Mouse (Mus musculus) NIH3T3 (cell line): ENCODE measurements around the gene Coq8b.
A peak's percentile ranks its signal among the peaks of the same experiment; 100 is the strongest.

Experiments used
- DNase-seq: peaks from one replicate; pipeline ENCODE4 v3.0.0-alpha.2; 2012; ENCODE audit warnings: low read depth

The Coq8b gene

DNA sequence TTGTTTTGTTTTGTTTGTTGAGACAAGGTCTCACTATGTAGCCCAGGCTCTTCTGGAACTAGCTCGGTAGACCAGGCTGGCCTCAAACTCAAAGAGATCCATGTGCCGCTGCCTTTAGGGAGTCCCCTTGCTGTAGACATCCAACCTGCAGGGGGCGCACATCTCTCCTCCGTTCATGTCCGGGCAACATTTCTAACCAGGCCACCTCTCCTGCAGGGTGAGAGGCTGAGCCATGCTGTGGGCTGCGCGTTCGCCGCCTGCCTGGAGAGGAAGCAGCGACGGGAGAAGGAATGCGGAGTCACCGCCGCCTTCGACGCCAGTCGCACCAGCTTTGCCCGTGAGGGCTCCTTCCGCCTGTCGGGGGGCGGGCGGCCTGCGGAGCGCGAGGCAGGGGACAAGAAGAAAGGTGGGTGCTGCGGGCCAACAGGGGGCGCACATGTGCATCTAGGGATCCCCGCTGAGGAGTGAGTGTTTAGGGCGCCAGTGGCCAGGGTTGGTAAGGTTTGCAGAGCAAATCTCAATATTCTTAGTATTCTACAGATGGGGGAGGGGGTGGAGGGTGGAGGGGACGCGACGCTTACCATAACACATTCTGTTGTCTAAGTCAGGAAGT lies 41.0 kb downstream of the Coq8b start:
- peak; percentile 62 for DNase-seq

DNA sequence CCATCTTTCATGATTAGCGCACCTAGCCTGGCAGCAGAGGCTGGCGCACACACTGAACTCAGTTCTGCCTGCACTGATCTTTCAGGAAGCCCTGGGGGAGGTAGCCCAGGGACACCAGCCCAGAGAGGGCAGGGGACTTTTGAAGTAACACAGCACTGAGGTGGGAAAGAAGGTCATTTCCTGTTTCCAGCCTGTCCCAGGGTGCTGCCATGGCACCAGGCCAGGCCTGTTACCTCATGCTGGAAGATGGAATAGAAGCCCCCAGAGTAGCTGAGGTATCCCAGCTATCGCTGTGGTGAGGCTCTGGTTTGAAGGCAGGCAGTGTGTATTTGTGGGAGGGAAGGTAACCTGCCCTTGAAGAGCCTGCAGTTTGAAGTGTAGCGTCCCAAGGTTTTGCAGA lies 42.1 kb downstream of the Coq8b start:
- no peak for DNase-seq

DNA sequence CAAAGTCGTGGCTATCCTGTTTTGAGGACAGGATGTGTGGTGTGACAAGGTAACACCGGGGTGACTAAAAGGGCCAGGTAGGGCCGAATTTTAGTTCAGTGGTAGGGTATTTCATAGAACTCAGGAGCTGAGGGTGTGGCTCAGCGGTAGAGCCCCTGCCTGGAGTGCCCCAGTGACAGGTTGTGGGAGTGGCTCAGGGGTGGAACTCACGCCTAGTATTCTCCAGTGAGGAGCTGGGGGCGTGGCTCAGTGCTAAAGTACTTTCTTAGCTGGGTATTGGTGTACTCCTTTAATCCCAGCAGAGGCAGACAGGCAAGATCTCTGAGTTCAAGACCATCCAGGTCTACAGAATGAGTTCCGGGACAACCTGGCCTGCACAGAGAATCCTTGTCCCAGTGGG lies 43.2 kb downstream of the Coq8b start:
- DNase-seq = no peak

DNA sequence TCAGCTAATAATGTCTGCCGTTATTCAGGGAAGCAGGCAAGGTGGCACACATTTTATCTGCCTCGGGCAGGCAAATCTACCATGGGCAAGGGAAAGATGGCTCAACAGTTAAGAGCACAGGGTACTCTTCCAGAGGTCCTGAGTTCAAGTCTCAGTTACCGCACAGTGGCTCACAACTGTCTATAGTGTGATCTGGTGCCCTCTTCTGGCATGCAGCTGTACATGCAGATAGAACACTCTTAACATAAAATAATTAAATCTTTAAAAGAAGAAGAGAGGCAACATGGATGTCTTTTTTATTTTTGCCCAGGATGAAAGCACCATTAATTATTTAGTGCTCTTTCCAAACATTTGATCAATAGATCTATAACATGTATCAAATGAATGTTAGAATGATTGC lies 44.4 kb downstream of the Coq8b start:
- peak; percentile 65 for DNase-seq

DNA sequence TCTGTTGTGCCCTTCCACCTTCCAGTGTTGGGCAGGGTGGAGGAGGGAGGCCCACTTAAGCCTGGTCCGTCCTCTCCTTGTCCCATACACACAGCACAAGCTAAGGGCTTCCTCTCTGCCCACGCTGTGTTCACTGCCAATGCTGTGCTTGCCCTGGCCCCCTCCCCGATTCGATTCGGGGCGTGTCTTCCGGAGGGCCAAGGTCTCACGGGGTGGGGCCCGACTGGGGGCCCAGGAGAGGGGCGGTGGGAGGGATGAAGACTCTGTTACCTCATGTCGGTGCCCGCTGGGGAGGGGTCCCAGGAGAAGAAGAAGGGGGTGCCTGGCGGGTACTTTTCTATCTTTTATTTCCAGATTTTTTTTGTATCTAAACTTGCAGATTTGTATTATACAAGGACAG lies 48.9 kb downstream of the Coq8b start:
- DNase-seq = no peak

DNA sequence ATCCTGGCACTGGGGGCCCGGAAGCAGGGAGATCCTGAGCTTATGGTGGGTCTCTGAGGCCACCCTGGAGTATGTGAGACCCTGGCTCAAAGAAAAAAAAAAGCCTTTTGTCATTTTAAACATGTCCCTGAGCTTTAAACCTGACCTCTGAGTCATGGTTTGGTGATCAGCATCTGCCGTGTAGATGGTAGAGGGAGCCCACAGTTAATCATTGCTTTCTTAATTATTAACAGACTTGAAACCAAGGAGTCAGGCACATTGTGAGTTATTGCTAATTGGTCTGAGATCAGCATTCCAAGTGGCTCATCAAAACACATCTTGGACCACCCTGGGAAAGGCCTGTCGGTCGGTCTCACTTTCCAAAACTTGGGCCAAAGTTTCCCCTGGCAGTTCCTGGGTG lies 49.4 kb downstream of the Coq8b start:
- DNase-seq = no peak

DNA sequence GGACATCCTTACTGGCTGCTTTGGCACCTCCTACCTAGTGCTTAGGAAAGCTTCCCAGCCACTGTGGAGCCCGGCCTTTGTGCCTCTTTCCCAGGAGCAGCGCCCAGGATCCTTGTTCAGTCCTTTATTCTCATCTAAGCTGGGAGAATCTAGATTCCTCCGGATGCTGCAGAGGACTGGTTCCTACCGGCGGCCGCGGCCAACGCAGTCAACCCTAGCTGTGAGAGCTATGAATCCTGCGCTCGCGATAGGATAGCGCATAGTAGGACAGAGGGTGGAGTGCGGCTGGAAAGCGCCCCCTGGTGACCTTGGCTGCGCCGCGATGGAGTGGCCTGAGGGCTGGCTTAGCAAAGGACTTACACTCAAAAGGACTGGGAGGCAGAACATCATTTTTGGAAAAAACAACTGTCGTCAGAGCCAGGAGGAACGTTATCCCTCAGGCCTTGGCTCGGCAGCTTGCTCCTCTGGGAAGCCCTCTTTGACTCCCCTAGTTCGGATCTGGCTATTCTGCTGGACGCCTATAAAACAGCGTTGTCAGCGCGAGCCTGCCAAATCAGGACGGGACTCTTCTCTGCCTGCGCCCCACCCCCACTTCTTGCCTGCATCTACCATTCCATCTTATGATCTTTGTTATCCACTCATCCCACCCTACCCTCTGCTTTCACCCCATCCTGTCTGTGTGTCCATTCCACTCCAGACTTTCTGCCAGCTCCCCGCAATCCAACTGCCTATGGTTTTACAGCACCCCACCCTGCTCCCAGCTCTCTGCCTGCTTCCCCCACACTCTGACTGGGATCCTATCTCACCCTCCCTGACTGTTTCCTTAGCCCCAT lies 52.3 kb downstream of the Coq8b start:
- no peak for DNase-seq

DNA sequence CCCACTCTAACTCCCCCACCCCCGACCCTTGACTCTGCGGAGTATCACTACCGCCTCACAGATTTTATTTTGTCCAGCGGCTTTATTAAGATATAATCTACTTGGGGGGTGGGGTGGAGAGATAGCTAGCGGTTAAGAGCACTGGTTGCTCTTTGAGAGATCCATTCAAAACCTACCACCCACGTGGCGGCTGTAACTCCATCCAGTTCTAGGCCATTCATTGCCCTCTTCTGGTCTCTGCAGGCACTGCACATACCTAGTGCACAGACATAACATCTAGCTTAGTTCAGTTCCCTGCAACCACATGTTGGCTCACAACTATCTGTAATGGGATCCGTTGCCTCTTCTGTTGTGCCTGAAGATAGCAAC lies 52.9 kb downstream of the Coq8b start:
- peak; percentile 72 for DNase-seq

DNA sequence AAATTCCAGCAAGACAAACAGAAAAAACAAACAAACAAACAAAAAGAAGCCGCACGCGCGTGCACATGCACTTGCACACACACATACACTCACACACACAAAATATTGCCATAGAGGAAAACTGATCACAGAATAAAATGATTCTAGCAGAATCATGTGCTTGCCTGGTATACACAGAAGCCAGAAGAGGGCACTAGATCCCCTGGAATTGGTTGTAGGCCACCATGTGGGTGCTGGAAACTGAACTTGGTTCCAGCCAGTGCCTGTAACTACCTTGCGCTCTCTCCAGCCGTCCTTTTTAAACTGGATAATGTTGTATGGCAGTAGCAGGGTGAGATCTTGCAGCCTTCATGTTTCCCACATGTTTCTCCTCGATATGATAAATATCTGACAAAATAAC lies 55.9 kb downstream of the Coq8b start:
- DNase-seq = no peak

DNA sequence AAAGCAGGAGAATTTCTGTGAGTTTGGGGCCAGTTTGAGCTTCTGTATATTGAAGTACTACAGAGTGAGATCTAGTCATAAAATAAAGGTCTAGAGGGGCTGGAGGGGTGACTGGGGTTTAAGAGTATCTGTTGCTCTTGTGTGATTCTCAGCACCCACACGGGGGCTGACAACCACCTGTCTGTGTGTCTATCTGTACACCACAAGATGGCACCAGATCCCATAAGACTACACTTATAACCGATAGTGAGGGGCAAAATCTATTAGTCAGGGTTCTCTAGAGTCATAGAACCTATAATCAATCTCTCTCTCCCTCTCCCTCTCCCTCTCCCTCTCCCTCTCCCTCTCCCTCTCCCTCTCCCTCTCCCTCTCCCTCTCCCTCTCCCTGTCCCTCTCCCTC lies 57.7 kb downstream of the Coq8b start:
- DNase-seq = no peak

DNA sequence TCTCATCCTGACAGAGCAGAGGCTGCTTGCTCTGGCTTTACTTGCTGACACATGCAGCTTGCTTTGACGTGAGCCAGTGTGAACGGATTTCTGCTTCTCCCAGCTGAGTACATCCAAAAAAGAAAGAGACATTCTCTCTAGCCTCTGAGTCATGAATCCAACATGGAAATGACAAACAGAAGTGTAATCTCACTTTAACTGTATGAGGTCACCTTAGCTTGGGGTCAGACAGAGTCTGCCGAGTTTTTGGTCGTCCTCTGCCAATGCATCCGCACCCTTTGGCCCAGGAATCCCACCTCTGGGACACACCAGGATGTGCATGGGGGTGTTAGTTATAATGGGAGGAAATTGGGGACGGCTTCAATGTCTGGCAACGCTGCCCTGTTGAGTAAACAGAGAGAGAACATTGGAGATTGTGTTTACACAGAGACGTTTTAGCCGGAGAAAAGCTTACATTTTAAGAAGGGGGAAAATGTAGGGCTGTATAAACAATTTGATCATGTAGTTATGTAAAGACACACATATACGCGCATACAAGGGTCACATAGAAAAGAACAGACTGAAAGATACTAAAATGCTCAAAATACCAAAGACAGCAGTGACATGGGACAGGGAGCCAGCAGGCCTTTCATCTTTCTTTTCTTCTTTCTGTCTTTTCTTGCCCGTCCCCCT lies 59.1 kb downstream of the Coq8b start:
- DNase-seq = peak; percentile 71

DNA sequence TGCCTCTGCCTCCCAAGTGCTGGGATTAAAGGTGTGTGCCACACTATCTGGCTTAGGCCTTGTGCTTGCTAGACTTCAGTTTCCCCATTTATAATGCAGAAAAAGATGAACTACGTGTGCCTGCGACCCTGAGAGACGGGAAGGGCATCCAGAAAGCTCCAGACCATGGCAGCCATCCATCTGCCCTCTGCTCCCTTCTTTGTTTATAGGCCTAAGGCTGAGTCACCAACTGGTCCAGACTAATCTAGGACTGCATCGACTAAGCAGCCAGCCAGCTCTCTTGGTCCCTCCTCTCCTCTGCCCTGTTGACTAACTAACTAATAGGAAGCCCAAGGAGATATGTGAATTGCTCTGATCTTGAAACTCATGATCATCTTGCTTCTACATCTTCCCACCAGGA lies 63.1 kb downstream of the Coq8b start:
- DNase-seq = peak; percentile 76

DNA sequence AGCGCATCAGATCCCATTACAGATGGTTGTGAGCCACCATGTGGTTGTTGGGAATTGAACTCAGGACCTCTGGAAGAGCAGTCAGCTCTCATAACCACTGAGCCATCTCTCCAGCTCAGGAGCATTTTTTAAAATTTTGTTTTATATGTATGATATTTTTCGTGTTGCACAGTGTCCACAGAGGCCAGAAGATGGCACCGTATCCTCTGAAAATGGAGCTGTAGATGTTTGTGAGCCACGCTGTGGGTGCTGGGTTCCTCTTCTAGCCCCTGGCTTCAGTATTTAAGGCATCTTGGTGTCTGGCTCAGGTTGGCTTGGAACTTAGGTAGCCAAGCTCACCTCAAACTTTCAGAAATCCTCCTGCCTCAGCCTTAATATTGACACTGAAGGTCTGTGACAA lies 63.7 kb downstream of the Coq8b start:
- DNase-seq = no peak

DNA sequence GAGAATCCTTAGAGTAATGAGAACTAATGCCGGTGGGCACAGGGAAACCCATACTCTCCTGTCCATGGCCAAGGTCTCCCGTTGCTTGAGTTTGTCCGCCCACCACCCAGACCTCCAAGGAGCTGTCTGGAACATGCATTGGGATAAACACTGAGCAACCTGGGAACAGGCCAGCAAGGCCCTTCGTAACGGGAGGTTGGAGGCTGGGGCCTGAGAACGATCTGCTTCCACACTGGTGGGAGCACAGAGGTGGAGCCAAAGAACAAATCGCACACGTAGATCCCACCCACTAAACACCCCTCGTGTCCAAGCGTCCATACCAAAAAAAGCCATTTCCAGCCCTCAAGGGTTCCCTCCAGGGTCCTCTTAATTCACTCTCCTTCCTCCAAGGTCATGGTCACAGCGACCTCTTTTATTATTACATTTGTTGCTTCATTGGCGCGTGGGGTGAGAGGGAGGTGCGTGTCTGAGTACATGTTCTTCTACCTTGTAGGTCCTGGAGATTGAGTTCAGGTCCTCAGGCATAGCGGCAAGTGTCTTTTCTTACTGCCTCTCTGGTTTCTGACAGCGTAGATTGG lies 65.3 kb downstream of the Coq8b start:
- DNase-seq = no peak

DNA sequence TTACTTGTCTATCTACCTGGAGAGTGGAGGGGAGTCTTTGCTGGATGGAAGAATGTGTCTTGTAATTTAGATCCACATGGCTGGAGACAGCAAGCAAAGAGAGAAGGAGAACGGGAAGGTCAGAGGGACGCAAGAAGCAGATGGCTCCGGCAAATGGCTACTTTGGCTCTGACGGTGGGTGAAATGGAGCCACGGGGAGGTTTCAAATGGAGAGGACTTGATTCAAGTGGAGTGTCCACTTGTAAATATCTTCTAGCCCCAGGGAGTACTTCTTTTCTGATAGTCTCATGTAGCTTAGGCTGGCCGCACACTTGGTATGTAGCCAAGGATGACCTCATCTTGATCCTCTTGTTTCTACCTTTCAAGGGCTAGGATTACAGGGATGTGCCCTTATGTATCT lies 66.0 kb downstream of the Coq8b start:
- DNase-seq = no peak

DNA sequence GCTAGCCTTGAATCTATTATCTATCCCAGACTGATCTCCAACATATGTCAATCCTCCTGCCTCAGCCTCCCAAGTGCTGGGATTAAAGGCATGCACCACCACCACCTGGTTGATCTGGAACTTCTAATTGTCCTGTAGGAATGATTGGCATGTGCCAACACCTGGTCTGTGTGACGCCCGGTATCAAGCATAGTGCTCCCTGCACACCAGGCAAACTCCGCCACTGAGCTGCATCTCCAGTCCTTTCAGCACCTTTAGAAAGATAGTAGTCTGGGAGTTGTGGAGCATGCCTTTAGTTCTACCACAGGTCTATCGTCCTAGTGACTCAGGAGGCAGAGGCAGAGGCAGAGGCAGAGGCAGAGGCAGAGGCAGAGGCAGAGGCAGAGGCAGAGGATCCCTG lies 67.5 kb downstream of the Coq8b start:
- DNase-seq = no peak

DNA sequence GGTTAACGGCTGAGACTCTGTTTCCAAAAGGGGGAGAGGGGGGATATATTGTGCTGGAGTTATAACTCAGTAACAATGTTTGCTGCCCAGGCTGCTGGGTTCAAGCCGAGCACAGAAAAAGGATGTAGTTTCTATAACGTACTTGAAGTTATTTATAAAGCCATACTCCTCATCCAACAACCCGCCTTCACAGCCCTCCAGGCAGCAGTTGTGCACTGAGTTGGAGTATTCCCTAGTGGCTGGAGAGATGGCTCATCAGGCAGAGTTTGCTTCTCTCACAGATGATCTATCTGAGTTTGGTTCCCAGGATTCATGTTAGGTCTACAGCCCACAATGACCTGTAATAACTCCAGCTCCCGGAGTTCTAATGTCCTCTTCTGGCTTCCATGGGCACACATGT lies 68.0 kb downstream of the Coq8b start:
- DNase-seq = no peak

DNA sequence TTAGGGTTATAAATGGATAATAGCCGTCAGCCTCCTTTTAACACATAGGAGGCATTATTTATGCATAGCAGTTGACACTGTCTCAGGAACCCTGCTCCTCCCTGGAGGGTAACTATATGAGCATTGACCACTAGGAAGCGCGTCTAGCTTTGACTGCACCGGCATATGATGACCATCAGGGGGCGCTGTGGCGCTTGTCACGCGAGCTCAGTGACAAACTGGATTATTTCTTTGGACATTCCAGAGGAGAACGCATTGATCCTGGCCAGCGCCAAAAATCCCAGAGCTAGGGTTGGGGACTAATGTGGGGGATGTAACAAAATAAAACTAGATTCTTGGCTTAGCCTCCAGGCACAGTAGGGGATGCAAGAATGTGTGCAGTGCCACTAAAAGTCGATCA lies 69.3 kb downstream of the Coq8b start:
- DNase-seq = peak; percentile 30

DNA sequence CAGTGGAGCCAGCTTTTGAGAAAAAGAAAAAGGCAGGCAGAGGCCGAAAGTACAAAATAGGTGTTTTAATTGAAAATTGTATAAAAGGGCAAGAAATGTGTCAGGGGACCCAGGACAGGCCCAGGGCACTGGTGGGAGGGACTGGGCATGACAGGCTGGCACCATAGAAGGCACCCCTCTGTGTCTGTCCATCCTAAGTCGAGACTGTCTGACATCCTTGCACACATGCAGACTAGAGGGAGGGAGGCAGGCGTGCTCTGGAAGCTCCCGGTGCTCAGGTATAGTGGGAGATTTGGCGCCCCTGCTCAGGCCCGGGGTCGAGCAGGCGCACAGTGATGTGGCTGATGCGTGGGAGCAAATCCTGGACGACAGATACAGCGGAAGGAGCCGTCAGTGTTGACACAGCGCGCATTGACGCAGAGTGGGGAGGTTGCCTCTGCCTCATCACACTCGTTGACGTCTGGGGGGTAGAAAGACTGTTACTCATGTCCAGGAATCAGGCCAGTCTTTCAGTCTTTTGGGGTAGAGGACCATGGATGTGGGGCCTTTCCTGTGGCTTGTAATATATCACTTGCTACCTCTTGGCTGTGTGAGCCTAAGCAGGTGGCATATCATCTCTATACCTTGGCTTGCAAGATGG lies 72.4 kb downstream of the Coq8b start:
- DNase-seq = no peak

DNA sequence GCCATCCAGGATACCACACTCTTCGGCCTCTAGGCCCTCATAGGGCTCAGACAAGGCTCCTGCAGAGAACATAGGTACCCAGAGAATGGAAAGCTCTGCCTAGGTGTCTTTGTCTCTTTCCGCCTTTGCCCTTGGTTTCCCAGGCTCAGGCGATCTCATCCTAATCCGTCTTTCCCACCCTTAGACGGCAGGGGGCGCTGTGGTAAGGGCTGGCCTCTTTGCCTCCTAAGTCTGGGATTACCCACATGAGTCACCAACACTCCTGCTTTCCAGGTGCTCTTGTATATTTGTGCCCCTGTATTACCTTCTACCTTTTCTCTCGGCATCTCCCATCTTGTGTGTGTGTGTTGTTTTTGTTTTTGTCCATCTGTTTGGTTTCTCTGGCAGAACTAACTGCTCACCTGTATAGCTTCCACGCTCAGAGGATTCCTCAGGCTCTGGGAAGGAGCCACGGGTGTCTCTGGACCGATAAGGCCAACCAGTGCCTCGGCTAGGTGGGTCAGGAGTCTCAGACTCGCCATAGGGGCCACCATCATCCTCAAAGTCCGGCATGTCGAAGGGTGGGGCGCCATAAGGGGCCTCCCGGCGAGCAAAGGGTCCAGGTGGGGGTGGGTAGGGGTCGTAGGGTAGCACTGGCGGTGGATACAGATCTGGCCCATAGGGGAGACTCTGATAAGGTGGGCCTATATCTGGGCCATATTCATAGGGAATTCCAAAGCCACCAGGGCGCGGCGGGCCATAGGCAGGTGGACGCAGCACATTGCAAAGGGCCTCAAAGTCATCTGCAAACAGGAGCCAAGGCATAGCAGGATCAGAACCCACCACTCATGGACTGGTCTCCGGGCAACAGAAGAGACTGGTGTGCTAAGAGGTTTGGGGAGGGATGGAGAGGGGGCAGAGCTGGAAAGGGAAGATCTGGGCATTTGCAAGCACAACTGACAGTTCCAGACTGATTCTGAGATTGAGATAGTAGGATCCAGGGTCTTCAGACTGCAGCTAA lies 73.6 kb downstream of the Coq8b start:
- DNase-seq = peak; percentile 44

DNA sequence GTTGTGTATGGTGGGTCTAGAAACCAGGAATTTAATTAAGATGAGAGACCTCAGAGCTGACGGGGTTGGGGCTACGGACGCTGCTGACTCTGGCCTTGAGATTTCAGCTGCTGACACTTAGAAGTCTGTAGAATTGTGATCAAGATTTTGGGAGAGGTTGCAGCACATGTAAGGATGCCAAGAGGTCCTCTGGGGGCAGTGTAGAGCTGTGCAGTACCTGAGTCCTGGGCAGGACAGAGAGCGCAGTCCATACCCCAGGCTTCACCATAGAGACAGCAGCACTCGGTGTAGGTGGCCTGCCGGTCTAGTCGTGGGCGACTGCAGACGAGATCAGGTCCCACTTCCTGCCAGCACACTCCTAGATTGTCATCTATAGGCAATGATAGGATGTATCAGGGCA lies 74.7 kb downstream of the Coq8b start:
- no peak for DNase-seq
